Mouse (Mus musculus) retina, postnatal 1 day (tissue): ENCODE results near the gene Cd6.

Experiments used
- DNase-seq: peaks from one replicate; pipeline ENCODE4 v3.0.0-alpha.2; 2012

Cd6 gene

DNA sequence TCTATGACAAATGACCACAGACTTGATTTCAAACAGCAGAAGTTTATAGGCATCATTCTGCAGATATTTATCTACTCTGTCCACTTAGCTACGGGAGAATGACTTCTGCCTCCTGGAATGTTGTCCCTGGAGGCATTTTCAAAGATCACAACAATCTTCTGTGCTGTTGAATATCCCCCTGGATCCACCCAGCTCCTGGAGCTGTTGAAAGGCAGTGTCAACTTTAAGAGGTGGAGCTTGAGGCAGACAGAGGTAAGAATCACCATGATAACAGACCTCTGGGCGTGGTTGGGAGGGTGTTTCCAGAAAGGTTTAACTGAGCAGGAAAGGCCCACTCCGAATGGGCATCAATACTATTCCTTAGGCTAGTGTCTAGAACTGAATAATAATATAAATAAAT is 5.8 kb upstream of the Cd6 start:
- no peak for DNase-seq

DNA sequence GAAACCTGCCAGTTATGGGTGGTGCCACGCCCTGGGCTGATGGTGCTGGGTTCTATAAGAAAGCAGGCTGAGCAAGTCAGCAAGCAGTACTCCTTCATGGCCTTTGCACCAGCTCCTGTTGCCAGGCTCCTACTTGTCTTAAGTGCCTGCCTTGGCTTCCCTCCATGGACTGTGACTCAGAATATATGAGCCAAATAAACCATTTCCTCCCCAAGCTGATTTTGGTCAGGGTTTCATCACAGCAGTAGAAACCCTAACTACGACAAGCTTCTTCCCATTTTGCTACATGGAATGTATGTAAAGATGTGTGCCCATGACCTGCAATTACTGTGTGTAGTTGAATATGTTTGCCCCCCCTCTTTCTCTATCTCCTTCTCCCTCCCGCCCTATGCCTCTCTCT is 3.8 kb upstream of the Cd6 start:
- DNase-seq: no peak

DNA sequence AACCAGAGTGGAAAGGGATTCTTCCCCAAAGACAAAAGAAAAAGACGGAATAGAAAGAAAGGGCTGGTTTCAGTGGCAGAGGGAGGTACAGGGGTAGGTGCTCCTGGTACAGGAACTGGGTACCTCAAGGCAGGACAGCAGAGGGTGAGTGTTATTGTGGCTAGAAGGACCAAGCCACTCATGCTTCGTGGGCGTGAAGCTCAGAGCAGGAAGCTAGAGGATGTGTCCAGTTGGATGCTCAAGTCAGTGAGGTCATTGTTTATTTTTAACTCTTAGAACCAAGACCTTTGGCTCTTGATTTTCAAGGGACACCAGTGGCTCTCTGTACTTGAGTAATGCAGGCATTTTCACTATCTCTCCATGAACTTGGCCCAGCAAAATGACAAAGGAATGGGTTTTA is 2.2 kb upstream of the Cd6 start:
- DNase-seq: no peak

DNA sequence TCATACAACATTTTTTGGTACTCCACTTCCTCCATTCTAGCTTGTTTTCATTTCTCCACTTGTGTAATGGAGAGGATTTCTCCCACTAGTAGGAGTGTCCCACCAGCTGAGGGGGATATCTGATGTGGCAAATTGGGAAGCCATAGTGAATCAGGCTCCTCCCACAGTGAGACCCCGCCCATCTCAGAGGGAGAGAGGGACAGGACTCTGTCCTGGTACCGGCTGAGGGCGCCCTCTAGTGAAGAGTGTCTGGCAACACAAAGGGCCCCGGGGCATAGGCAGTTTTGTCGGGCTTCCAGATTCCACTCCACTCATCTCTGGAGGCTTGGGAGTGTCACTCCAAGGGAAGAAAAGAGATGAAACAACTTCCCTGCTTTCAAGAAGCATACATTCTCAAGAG is 1.6 kb upstream of the Cd6 start:
- DNase-seq: peak; percentile 82

DNA sequence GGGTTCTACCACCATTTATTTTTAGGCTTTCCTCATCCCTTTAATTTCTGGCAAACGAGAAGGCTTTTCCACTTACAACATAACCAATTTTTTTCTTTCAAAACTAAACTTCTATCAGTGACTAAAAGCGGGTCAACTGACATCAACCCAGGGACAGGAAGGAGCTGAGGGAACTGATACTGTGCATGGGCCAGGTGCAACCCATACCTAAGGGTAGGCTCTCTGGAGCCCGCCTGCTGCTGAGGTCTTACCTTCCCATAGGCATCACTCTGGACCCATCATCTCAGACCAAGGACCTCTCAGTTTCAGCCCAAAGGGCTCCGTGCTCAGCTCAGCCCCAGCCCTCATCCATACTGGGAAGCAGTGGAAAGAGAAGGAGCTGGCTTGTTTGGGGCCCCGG is 1.5 kb downstream of the Cd6 start:
- no peak for DNase-seq

DNA sequence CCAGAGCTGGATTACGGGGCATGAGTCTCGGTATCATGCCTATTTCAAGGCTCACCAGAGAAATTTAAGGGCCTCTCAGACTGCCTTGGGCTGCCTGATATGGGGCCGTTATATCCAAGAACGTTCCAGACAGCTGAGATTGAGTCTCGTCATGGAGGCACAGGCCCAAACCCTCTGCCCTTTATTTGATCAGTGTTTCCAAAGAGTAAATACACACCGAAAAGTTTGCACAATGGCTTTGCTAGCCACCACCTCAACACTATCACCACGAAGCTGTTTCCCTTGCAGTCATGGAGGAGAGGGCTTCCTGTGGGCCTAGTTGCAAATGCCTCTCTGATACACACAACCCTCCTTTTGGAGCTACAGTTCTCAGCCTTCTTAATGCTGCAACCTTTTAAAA is 5.8 kb downstream of the Cd6 start:
- no peak for DNase-seq

DNA sequence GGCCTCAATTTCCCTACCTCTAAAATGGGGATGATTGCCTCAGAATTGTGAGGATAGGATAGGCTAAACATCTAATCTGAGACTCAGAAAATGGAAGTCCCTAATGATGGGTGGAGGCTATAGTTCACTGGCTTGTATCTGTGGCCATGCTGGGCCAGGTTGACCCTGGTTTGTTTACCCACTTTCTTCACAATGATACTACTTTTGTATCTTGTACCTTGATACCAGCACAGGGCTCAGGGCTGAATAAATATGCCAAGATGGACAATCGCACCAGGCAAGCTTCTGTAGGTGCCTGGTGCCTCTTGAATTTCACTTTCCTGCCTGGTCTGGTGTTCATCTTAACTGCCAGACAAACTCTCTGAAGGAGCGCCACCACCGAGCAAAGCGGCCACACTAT is 7.3 kb downstream of the Cd6 start:
- no peak for DNase-seq

DNA sequence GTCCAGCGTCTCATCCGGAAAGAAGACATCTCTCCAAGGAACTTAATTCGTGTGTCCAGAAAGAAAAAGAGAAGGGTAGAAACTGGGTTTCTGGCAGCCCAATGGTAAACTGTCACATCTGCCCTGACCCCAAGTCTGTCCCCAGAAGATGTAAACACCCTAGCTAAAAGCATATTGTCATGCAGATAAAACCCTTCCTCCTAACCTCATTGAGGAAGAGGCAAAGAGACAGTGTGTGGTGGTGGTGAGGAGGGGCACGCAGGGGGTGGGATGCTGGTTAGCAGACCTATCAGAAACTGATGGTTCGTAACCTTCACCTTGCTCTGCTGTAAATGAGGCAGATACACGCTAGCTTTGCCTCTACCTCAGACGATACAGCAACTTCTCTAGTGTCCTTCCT is 8.5 kb downstream of the Cd6 start:
- DNase-seq: no peak

DNA sequence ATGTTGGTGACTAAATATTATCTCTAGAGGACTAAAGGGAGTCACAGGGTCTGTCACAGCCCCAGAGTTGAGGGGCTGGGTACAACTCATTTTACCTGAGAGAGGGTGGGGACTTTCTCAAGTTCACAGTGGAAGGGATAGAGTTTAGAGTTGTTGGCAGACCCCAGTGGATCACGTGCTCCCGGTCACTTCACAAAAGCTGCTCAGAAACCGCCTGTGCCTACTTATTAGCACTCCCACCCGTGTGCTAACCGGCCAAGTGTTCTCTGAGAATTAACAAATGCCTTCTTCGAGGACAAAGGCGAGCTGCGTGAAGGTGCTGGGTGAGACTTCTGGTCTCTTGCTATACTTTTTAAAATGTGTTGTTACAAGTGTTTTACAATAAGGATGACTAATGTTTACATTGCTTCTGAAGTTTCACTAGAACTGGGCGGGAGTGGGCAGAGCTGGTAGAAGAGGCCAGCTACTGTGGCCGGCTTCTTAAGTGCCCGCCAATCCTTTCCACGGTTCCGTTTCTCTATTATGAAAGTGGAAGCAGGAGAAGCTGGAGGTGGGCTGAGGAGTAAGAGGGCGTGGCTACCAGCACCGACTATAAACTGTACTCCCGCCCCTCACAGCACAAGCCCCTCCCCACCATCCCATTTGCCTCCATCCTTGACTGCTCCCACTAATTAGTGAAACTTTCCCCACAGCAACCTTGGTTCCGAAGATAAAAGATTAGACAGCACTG is 11.5 kb downstream of the Cd6 start:
- DNase-seq: peak; percentile 43

DNA sequence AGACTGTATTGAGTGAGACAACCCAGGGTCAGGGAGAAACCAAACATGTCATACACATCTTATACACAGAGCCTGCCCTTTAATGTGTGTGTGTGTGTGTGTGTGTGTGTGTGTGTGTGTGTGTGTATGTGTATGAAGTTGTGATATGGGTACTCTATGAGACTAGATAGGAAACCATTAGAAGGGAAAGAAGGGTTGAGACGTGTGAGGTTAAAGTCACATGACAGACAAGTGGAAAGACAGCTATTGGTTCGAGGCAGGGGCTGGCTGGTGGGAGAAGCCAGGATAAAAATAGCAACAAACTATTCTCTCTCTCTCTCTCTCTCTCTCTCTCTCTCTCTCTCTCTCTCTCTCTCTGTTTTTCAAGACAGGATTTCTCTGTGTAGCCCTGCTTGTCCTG is 13.4 kb downstream of the Cd6 start:
- no peak for DNase-seq

DNA sequence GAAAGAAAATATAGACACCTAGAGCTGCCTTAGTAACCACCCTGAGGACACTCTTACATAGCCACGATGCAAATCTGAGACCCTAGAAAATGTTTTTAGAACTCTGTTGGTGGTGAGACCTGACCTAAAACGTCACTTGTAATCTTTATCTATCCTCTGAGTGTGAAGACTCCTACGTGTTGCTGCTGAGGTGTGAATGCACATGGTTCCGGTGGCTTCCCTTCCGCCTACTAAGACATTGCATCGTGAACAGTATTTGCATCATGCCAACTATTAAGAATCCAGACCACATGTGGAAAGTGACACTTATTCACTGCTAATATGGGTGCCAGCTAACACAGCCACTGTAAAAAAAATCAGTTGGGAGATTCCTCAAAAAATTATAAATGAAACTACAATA is 14.0 kb downstream of the Cd6 start:
- DNase-seq: no peak

DNA sequence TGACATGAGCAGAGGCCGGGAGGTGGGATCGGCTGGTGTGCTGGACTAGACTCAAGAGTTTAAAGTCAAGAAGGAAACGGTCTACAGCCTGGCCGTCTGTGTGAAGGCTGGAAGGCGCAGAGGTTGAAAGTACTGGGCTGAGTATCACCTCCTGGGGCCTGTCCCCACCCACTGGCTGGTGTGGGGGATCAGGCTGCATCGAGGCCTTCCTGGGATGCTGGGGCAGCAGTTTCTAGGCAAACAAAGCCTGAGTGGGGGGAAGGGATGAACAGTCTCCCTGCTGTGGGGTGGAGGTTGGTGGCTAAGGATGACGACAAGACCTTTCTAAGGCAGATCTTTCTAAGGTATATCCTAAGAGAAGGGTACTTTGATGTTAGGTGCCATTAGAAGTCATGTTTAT is 16.0 kb downstream of the Cd6 start:
- no peak for DNase-seq

DNA sequence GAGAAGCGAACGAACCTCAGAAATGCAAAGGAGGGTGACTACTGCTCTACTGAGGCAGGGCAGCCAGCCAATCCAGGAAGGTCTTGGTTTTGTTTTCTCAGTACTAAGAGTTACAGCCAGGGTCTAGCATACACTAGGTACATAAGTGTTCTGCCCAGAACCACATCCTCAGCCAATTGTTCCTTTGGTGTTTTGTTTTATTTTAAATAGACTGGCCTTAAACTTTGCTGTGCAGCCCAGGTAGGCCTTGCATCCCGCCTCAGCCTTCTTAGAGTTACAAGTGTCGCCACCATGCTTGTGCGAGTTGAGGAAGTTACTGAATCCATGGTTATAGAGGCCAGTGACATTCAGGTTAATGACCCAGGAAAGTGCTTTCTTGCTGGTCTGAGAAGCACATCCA is 16.8 kb downstream of the Cd6 start:
- no peak for DNase-seq

DNA sequence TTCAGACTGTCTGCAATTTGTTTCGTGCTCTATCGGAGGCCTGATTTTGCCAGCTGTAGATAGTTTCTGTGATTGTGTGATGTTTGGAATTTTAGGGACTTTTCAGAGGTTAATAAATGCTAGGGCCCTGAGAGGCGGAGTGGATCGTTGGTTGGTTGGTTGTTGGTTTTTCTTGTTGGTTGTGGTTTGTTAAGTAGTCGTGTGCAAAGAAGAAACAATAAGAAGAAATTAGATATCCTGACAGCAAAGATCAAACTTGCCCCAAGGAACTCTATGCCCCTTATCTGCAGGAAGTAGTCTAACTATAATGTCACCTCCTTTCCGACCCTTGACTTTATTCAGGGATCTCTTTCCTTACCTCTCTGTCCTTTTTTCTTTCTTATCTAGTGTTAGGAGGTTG is 18.4 kb downstream of the Cd6 start:
- DNase-seq: no peak

DNA sequence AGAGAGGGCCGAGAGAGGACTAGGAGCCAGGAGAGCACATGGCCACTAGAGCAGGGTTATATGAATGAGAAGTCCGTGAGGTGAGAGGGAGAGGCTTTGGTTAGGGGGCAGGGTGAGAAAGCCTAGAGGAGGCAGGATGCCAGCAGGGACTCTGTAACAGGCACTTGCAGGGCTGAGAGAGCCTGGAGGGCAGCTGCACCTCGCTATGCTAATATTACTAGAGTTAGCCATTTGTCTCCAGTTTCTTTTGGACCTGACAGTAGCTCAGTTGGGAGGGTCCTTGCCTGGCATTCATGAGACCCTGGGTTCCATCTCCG is 19.7 kb downstream of the Cd6 start:
- DNase-seq: no peak

DNA sequence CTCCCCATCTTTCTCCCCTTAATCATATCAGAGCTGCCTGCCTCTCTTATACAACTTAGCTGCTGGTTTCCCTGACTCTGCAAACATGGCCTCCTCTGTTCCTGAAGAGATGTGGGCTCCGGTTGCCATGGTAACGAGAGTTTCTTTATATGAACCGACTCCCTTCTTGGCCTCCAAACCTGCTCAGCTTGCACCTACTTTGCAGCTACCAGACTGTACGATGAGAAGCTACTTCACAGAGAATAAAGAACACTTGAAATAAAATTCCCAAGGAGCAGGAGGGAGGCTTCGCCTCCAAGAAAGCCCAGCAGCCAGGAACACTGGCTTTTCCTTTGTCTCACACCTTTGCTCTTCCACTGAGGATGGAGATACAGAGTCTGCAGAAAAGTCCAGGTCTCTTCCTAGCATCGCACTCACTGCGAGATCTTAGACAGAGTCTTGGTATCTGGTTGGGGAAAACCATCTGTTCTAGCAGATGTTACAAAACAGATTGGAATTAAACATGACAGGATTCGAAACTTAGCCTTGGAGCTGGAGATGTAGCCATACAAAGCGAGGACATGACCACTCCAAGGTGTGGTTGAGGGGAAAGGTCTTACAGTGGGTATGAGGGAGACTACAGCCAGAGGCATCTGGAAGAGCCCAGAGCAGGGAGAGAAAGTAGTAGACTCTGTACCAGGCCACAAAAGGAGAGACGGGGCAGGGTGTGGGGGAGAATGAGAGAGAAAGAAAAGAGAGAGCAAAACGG is 20.3 kb downstream of the Cd6 start:
- DNase-seq: no peak

DNA sequence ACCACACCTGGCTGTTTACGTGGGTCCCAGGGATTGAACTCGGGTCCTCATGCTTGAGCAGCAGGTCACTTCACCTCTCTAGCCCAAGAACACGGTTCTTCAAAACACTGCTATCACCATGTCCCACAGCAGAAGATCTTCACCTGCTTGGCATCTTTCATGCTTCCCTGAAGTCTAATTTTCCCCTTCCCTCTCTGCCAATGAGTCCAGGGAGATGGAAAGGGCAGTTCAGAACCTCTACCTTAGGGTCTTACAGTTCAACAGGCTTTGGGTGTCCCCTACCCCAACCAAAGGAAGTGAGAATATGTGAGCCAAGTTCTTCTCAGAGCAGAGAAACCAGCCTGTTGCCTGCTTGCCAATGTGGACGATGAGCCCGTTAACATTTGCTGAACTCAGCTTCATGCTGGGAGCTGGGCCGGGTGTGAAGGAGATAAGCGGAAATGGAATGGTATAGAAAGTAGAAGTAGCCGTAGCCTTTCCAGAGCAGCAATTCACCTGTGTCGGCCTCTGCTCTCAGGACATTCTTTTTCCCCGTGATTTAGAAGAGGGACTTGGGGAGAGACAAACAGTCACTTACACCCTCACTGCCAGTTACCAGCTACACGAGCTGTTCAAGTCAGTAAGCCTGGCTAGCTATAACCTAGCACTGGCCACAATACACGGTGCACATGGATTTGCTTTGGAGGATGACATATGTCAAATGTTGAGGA is 21.2 kb downstream of the Cd6 start:
- DNase-seq: no peak

DNA sequence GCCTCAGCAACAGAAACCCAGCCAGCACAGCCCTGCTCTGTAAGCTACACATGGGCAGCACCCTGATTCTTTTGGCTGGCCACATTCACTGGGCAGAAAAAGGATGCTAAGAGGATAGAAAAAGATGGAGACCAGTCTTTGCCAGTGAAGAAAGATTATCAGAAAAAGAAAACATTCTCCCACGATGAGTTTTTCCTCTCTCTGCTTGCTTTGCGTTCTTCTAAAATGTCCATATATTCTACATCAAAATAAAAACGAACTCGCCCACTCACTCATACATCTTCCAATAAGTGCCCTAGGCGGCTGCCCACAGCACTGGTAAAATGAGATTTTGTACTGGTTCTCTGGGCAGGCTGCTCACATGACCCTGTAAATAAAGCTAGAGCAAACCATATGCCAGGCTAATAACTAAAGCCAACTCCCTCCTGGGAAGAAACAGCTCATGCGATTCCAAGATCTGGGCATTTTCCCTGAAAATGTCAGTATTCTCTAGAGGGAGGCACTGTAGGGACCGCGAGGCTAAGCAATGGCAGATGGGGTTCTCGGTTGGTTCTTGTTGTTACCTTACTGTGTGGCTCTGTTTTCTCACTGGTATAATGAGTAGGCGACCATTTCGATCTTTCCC is 24.1 kb downstream of the Cd6 start:
- no peak for DNase-seq

DNA sequence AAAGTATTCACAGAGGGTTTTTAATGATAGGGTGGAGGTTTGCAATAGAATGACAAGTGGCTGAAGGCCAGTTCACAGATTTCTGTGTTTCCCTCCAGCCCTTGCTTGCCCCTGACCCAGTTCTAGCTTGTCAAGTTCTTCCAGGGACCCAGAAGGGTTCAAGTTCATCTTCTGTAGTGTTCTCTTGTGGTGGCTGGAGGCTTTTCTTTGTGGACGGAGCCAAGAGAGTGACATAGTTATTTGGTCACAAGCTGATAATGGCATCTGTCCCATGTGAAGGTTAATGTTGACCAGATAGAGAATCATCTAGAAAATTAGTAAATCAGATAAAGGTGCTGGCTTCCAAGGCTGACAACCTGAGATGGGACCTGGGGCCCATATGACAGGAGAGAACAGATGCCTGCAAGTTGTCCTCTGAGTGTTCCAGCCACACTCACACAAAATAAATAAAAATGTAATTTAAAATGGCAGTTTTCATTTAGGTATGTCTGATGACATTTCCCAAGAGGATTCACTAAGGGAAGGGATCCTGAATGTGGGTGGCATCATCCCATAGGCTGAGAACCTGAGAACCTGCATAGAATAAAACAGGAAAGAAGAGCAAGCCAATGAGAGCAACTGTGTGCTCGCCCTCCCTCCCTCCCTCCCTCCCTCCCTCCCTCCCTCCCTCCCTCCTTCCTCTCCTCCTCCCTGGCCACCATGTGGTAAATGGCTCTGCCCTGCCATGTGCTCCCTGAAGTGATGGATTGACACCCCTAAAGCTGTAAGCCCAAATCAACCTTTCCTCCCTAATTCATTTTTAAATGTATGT is 24.8 kb downstream of the Cd6 start:
- no peak for DNase-seq

DNA sequence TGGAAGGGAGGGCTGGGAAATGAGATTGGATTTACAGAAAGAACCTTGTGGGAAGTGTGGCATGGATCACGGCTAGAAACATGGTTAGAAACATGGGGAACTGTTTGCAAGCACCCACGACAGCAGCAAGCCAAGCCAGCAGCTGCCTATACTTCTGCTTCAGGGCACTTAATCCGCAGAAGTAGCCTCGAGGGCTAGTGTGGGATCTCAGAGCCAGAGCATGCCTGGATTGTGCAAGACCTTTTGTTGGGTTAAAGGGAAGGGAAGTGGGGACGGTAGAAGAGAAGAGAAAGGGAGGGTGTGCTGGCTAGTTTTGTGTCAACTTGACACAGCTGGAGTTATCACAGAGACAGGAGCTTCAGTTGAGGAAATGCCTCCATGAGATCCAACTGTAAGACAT is 26.1 kb downstream of the Cd6 start:
- no peak for DNase-seq

DNA sequence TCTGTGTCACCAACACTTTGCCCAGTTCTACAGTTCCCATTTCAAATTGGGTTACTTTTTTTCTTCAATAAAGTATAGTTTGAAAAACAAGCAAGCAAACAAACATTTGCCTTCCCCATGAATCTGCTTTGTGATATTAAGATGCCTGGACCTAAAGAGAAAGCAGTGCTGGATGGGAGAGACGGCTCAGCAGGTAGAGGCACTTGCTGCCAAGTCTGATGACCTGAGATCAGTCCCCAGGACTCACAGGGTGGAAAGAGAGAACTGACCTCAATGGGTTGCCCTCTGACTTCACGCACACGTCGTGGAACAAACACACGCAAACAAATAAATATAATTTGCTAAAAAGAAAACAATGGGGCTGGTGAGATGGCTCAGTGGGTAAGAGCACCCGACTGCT is 28.0 kb downstream of the Cd6 start:
- DNase-seq: no peak

DNA sequence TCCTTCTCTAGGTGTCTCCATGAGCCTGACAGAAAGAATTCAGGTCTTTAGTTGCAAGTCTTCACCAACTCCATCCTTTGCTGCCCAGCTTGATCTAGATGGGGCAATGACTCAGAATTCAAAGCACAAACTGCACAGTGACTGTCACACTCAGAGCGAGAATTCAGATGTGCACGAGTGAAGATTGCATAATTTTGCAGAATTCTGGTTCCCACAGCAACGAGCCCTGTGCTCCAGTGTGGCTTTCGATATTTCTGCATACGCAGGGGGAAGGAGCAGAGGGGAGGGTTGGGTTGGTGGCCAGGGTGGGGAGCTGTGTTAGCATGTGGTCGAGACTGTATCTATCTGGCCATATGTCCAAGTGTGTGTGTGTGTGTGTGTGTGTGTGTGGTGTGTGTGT is 28.8 kb downstream of the Cd6 start:
- no peak for DNase-seq

DNA sequence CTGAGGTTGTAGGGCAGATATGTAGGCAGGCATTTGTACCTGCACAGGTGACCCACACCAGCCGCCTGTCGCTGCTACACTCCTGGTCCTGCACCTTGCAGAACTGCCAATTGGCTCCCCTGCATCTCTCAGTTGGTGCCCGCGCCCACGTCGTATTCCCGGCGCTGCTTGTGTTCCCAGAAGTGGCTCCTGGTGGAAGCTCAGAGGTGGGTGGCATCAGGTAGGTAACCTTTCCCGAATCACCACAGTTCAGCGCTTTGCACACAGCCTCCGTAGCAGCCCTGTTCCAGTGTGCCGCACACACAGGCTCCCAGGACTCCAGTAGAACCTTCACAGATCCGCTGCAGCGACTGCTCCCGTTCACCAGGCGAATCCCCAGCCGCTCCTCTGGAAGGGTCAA is 30.7 kb downstream of the Cd6 start:
- no peak for DNase-seq
